Mouse (Mus musculus): ENCODE results near the gene Lipo2. TPM values are rescaled to one million over a fixed set of nuclear protein-coding genes. Genes with fewer than 3 reads are reported as not detected.
"Not testable (repeated sequence)": the region's sequence is repeated elsewhere in the genome, so short reads cannot be mapped to it uniquely, and the experiment has no call there.

The Lipo2 gene
- total RNA-seq (2012; rRNA removed), result not detected in 2 replicates
- not detected in 2 replicates for total RNA-seq (2014; rRNA removed)
- not detected in 2 replicates for polyA plus RNA-seq (2012; ENCODE audit: insufficient read length, low read depth)

DNA sequence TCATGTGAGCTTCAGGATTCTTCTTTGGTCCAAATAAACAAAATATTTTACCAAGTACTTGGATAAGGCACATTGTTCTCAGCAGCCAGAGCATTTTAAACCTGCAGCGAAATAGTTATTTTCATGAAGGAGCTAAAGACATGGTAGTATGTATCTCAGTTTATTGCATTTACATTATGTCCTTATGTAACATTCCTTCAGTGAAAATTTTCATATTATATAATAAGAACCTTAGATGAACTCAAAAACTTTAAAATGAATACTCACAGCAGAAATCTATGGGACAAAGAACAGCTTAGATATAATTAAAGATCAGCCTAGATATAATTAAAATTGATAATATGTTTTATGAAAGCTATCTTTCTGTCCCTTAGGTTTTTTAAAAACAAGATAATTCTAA lies at the start of gene Lipo2:
Lipo2 (minus strand) TSS at position 101 of the 400 bp plus-strand sequence.
- H3K36me3 ChIP-seq (replicated peaks in 1 of 2; ENCODE audit: control insufficient read depth in 1 of 2, insufficient read depth in 1 of 2, low read length in 1 of 2); H3K9ac ChIP-seq (ENCODE audit: insufficient read depth, low read depth); dilution Hi-C loops (cut with MboI; ENCODE audit: extremely low pct_ligation_motif_present, extremely low pct_unique_long_range_greater_than_20kb, low sequenced_read_pairs); H3K9me3 ChIP-seq (replicated peaks; ENCODE audit: low read length); H3K27ac ChIP-seq (ENCODE audit: insufficient read depth, low read depth); H3K27me3 ChIP-seq (replicated peaks); H3K4me2 ChIP-seq (ENCODE audit: insufficient read depth, low read depth, poor library complexity, severe bottlenecking); H3K4me3 ChIP-seq (replicated peaks in 1 of 3; ENCODE audit: low read depth in 2 of 3, low read length in 2 of 3, poor library complexity in 1 of 3); H3K4me1 ChIP-seq (ENCODE audit: control insufficient read depth in 1 of 2, insufficient read depth in 2 of 2); H3K79me2 ChIP-seq (replicated peaks; ENCODE audit: control insufficient read depth, extremely low read depth, insufficient read depth, poor library complexity, severe bottlenecking); DNase-seq (ENCODE audit: extremely low read depth); in situ Hi-C loops (cut with MboI; ENCODE audit: low pct_ligation_motif_present, low pct_unique_long_range_greater_than_20kb, low sequenced_read_pairs): not testable (repeated sequence)

DNA sequence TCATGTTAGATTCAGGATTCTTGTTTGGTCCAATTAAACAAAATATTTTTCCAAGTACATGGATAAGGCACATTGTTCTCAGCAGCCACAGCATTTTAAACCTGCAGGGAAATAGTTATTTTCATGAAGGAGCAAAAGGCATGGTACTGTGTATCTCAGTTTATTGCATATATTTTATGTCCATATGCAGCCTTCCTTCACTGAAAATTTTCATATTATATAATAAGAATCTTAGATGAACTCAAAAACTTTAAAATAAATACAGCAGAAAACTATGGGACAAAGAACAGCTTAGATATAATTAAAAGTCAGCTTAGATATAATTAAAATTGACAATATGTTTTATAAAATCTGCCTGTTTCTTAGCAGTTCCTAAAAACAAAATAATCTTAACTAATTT lies 36.2 kb upstream of the Lipo2 start, which contains the start of gene Lipo1:
Lipo1 (minus strand) TSS at position 101 of the 400 bp plus-strand sequence.
- in situ Hi-C loops (cut with MboI; ENCODE audit: low pct_ligation_motif_present, low pct_unique_long_range_greater_than_20kb, low sequenced_read_pairs); H3K27ac ChIP-seq (ENCODE audit: insufficient read depth, low read depth); H3K4me2 ChIP-seq (ENCODE audit: insufficient read depth, low read depth, poor library complexity, severe bottlenecking); H3K36me3 ChIP-seq (replicated peaks in 1 of 2; ENCODE audit: control insufficient read depth in 1 of 2, insufficient read depth in 1 of 2, low read length in 1 of 2); dilution Hi-C loops (cut with MboI; ENCODE audit: extremely low pct_ligation_motif_present, extremely low pct_unique_long_range_greater_than_20kb, low sequenced_read_pairs); DNase-seq (ENCODE audit: extremely low read depth); H3K4me1 ChIP-seq (ENCODE audit: control insufficient read depth in 1 of 2, insufficient read depth in 2 of 2); H3K27me3 ChIP-seq (replicated peaks); H3K9me3 ChIP-seq (replicated peaks; ENCODE audit: low read length); H3K4me3 ChIP-seq (replicated peaks in 1 of 3; ENCODE audit: low read depth in 2 of 3, low read length in 2 of 3, poor library complexity in 1 of 3); H3K79me2 ChIP-seq (replicated peaks; ENCODE audit: control insufficient read depth, extremely low read depth, insufficient read depth, poor library complexity, severe bottlenecking); H3K9ac ChIP-seq (ENCODE audit: insufficient read depth, low read depth): not testable (repeated sequence)

DNA sequence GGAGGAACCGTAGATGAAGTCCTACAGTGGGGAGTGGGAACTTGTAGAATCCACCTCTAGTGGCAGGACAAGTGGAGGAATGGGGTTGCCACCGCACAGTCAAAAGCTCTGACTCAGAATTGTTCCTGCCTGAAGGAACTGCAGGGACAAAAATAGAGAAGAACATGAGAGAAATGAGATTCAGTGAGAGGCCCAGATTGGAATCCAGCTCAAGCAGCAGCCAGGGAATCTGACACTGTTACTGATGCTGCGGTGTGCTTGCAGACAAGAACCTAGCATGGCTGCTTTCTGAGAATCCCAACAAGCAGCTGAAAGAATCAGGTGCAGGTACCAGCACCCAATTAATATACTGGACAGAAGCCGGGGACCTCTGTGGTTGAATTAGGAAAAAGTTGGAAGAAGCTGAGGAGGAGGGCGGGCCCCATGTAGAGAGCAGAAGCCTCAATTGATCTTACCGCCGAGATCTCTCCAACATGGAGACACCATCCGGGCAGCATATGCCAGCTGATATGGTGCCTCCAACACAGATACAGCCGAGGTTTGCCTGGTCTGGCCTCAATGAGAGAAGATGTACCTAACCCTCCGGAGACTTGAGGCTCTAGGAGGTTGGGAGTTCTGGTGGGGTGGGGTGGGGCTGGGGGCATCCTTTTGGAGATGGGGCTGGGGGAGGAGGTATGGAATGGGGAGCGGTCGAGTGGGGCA lies 35.6 kb upstream of the Lipo2 start:
- in situ Hi-C loops (cut with MboI; ENCODE audit: low pct_ligation_motif_present, low pct_unique_long_range_greater_than_20kb, low sequenced_read_pairs), result no loop called here
- dilution Hi-C loops (cut with MboI; ENCODE audit: extremely low pct_ligation_motif_present, extremely low pct_unique_long_range_greater_than_20kb, low sequenced_read_pairs), result no loop called here
- H3K9me3 ChIP-seq (replicated peaks; ENCODE audit: low read length), result no peaks in the 10 kb centered on the region
- no peaks in the 10 kb centered on the region for H3K36me3 ChIP-seq (replicated peaks in 1 of 2; ENCODE audit: control insufficient read depth in 1 of 2, insufficient read depth in 1 of 2, low read length in 1 of 2)
- H3K27ac ChIP-seq (ENCODE audit: insufficient read depth, low read depth), result no peak overlapping the region
- no peak overlapping the region for H3K4me2 ChIP-seq (ENCODE audit: insufficient read depth, low read depth, poor library complexity, severe bottlenecking)
- no peak overlapping the region for H3K9ac ChIP-seq (ENCODE audit: insufficient read depth, low read depth)
- DNase-seq (ENCODE audit: extremely low read depth), result no peak
- no peaks in the 10 kb centered on the region for H3K79me2 ChIP-seq (replicated peaks; ENCODE audit: control insufficient read depth, extremely low read depth, insufficient read depth, poor library complexity, severe bottlenecking)
- no peaks in the 10 kb centered on the region for H3K4me1 ChIP-seq (ENCODE audit: control insufficient read depth in 1 of 2, insufficient read depth in 2 of 2)
- no peak overlapping the region for H3K4me3 ChIP-seq (replicated peaks in 1 of 3; ENCODE audit: low read depth in 2 of 3, low read length in 2 of 3, poor library complexity in 1 of 3)
- TF ChIP-seq TCF12 (IDR thresholded peaks at IDR 0.05; ENCODE audit: low read depth, low read length) (no peak), E2F4 (IDR thresholded peaks at IDR 0.05; ENCODE audit: insufficient replicate concordance, low read depth, low read length) (no peak), NRF1 (IDR thresholded peaks at IDR 0.05; ENCODE audit: low read depth, low read length) (no peak), SIN3A (IDR thresholded peaks at IDR 0.05; ENCODE audit: low read length) (no peak), MAX (IDR thresholded peaks at IDR 0.05; ENCODE audit: low read length) (no peak), MXI1 (IDR thresholded peaks at IDR 0.05; ENCODE audit: low read depth, low read length) (no peak), KAT2A (IDR thresholded peaks at IDR 0.05; ENCODE audit: insufficient replicate concordance, low read length) (no peak), PAX5 (IDR thresholded peaks at IDR 0.05; ENCODE audit: low read length) (no peak), ZNF384 (IDR thresholded peaks at IDR 0.05; ENCODE audit: low read depth, low read length) (no peak), RAD21 (IDR thresholded peaks at IDR 0.05; ENCODE audit: low read depth, low read length) (no peak), MEF2A (IDR thresholded peaks at IDR 0.05; ENCODE audit: borderline replicate concordance, low read depth, low read length) (no peak), BHLHE40 (IDR thresholded peaks at IDR 0.05; ENCODE audit: low read depth, low read length) (no peak), RCOR1 (conservative IDR thresholded peaks at IDR 0.05; ENCODE audit: low read depth, low read length) (no peak), MYC (IDR thresholded peaks at IDR 0.05; ENCODE audit: low read depth, low read length) (no peak), JUND (conservative IDR thresholded peaks at IDR 0.05; ENCODE audit: low read depth, low read length) (no peak), POLR2A (IDR thresholded peaks at IDR 0.05; ENCODE audit: low read depth, low read length) (no peak), NELFE (IDR thresholded peaks at IDR 0.05; ENCODE audit: low read depth, low read length) (no peak)
- no peaks in the 10 kb centered on the region for H3K27me3 ChIP-seq (replicated peaks)

DNA sequence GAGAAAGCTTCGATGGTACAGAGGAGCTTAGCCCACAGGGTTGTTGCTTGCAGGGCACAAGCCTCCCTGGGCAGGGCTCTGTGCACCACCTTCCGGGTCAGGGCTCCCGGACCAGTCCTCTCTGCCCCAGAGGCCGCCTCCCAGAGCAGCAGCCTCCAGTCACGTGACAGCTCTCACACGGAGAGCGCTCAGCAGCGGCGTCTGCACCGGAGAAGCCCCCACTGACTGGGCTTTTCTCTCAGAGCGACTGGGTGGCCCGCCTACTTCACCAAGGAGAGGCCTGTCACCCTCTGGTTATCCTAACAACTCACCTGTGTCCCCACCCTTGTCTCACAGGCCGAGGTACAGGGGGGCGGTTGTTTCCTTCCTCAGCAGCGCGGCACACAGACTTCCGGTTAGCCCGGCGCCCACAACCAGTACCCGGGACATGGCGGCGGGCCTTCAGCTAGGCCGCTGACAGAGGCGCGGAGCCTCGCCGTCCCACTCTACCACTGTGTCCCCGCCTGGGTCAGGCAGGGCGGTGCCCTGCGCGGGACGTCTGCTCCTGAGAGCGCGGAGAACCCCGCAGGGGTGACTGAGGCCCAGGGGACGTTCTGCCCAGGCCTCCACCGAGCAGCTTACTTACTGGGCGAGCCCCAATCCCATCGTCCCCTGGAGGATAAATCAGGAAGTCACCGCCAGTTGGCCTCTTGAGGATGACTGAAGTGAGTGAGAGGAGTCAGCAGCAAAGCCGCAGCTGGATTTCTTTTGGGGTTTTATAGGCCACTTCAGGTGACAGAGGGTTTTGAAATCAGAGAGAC lies 10.3 kb upstream of the Lipo2 start, which contains the start of gene Lipo3:
Lipo3 (minus strand) TSS at position 665 of the 800 bp plus-strand sequence.
- H3K4me1 ChIP-seq (ENCODE audit: control insufficient read depth in 1 of 2, insufficient read depth in 2 of 2); H3K4me2 ChIP-seq (ENCODE audit: insufficient read depth, low read depth, poor library complexity, severe bottlenecking); DNase-seq (ENCODE audit: extremely low read depth); H3K9ac ChIP-seq (ENCODE audit: insufficient read depth, low read depth); H3K9me3 ChIP-seq (replicated peaks; ENCODE audit: low read length); H3K36me3 ChIP-seq (replicated peaks in 1 of 2; ENCODE audit: control insufficient read depth in 1 of 2, insufficient read depth in 1 of 2, low read length in 1 of 2); H3K4me3 ChIP-seq (replicated peaks in 1 of 3; ENCODE audit: low read depth in 2 of 3, low read length in 2 of 3, poor library complexity in 1 of 3); H3K27me3 ChIP-seq (replicated peaks); H3K79me2 ChIP-seq (replicated peaks; ENCODE audit: control insufficient read depth, extremely low read depth, insufficient read depth, poor library complexity, severe bottlenecking); in situ Hi-C loops (cut with MboI; ENCODE audit: low pct_ligation_motif_present, low pct_unique_long_range_greater_than_20kb, low sequenced_read_pairs); dilution Hi-C loops (cut with MboI; ENCODE audit: extremely low pct_ligation_motif_present, extremely low pct_unique_long_range_greater_than_20kb, low sequenced_read_pairs); H3K27ac ChIP-seq (ENCODE audit: insufficient read depth, low read depth): not testable (repeated sequence)

Data from CH12.LX (cell line).